Mouse (Mus musculus) R1 (cell line): ENCODE measurements around the gene Ehf.

ENCODE experiments used
- DNase-seq: peaks from one replicate; pipeline ENCODE4 v3.0.0-alpha.2; 2018; ENCODE audit warnings: low read depth, low spot score

Gene Ehf

GRCm38 (mm10) chr2:103214861-103215260, 88.2 kb downstream of the Ehf start:
- DNase-seq, result peak; percentile 62

GRCm38 (mm10) chr2:103213547-103213946, 89.5 kb downstream of the Ehf start:
- no peak for DNase-seq
